Mouse (Mus musculus): Measurements from ENCODE around the gene Fam107b. TPM values are rescaled to one million over a fixed set of nuclear protein-coding genes. Genes with fewer than 3 reads are reported as not detected.

Gene Fam107b
- total RNA-seq, 2 experiments from 2014 or later, result 1.3 to 4.3 TPM

DNA sequence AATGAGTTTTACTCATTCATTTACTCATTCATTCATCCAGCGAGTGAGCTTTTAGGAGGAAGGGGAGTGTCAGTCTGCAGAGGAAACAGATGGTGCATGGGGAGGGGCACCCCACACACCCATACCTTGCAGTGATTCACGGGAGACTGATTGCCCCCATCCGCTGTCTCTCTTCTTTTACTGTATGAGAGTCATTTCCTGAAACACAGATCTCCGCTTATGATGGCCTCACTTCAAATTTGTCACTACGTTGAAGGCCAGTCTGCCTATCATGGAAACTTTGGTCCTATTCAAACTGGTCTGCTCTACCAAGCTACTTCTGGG is 230.2 kb downstream of the Fam107b start:
- Histone ChIP-seq H3K27ac (no peak overlapping the region), H3K4me3 (no peak overlapping the region)
- intact Hi-C loops (cut with DNase I), result loop anchor here (5.0 kb wide), 1 partner anchor 253 kb away; no protein-coding TSS in a partner anchor
- no peak for TF ChIP-seq CTCF (IDR thresholded peaks at IDR 0.05)
- DNase-seq, result no peak

DNA sequence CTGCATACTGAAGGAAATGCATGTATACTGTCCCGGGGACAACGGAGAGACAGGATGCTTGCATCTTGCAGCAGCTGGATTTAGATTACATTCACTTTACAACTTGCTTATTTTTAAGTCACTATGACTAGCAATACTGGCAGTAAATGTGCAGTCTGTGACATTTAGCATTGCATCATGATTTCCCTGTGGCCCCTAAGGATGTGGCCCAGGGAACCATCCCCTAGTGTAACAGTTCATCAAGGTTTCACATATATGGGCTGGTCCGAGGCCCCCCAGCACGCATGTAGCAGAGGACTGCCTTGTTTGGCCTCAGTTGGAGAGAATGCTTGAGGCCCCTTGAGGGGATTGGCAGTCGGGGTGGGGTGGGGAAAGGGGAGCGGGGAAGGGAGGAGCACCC is 235.5 kb downstream of the Fam107b start:
- intact Hi-C loops (cut with DNase I), result no loop called here
- no peak for TF ChIP-seq CTCF (IDR thresholded peaks at IDR 0.05)
- no peak for DNase-seq
- Histone ChIP-seq H3K27ac (no peak overlapping the region), H3K4me3 (no peak overlapping the region)

DNA sequence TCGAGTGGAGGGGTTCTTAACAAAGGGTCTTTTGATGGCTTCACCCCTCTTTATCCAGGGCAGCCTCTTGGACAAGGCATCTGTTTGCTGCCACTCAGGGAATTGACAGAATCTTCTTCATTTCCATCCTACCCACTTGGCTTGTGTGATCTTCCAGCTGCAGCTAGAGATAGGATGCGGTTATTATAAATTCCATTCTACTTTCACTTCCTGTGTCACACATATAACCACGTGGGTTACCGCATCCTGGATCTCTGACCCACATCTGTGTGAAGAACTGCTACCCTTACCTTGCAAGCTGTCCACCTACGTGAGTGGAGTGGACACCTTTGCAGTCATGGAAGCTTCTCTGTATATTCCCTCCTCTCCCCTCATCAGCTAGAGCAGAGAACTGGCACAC is 240.0 kb downstream of the Fam107b start:
- Histone ChIP-seq H3K4me3 (no peak overlapping the region), H3K27ac (no peak overlapping the region)
- DNase-seq, result no peak
- intact Hi-C loops (cut with DNase I), result loop anchor here (10.0 kb wide), 1 partner anchor 1054 kb away; no protein-coding TSS in a partner anchor
- no peak for TF ChIP-seq CTCF (IDR thresholded peaks at IDR 0.05)

- intact Hi-C loops (cut with DNase I), result loop anchor here (10.0 kb wide), 1 partner anchor 1049 kb away; no protein-coding TSS in a partner anchor
- Histone ChIP-seq H3K27ac (peak overlapping the region; percentile 58), H3K4me3 (no peak overlapping the region)
- peak; percentile 76 for DNase-seq
- peak; percentile 65 for TF ChIP-seq CTCF (IDR thresholded peaks at IDR 0.05)
Measured at GRCm38 (mm10) chr2:3816142-3816609, 245.9 kb downstream of the Fam107b start.

GRCm38 (mm10) chr2:3817626-3818025 is 247.3 kb downstream of the Fam107b start:
- no peak for TF ChIP-seq CTCF (IDR thresholded peaks at IDR 0.05)
- Histone ChIP-seq H3K27ac (no peak overlapping the region), H3K4me3 (no peak overlapping the region)
- DNase-seq, result no peak
- intact Hi-C loops (cut with DNase I), result loop anchor here (10.0 kb wide), 1 partner anchor 1047 kb away; no protein-coding TSS in a partner anchor

DNA sequence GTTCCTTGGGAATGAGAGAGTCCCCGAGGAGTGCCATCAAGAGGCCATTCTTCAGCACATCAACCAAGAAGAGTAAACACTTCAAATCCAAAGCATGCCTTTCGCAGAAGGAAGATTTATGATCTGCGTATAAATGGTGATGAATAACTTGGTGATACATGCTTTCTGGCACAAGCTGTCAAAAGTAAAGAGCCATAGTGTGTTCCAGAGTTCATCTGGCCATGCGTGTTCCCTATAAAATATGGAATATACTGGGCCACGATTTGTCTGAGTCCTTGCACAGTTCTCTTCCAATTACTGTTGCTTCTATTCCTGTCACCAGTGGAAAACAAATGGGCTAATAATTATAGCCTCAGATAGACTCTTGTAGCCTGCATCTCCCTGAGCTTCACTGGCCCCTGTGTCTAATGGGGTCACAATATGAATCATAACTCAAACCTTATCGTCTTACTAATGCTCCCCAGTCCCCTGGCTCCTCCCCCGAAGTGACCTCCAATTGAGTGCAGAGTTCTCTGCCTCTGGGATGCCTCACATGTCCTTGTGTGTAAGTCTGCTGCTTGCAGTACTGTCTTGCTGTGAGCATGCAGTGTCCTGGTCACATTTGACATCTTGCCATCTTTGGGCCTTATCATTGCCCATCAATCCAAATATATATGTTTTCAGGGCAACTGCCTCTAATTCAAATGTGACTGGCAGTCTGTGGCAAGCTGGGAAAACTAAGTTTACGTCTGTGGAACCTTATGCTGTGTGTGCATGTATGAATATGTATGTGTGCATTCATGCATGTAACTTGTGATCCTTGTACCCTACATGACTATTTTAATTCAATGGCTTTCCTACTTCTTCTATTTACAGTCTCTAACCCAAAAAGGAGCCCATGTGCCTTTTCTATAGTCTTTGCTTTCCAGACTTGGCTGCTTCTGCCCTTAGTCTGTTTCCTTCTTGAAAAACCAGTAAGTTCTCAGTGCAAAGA is 252.5 kb downstream of the Fam107b start:
- no peak for DNase-seq
- intact Hi-C loops (cut with DNase I), result no loop called here
- no peak for TF ChIP-seq CTCF (IDR thresholded peaks at IDR 0.05)
- H3K4me3 ChIP-seq, result no peak overlapping the region
- H3K27ac ChIP-seq, result no peak overlapping the region

Other genes with a start within 250 kb of the Fam107b start
- 1 to 10 TPM; 6.8 to 7.3 TPM for gene Rpp38, start 237.8 kb upstream of the Fam107b start, total RNA-seq (2021)
- under 1 TPM in 1 of 2 experiments, not detected in 1; 0.64 TPM for gene Acbd7, start 234.3 kb upstream of the Fam107b start, total RNA-seq (2021)
- gene Olah, start 173.3 kb upstream of the Fam107b start, total RNA-seq (2021), result not detected
- gene Meig1, start 147.8 kb upstream of the Fam107b start, total RNA-seq (2021), result not detected
- 1 to 10 TPM; 2.3 to 3.5 TPM for gene Dclre1c, start 146.4 kb upstream of the Fam107b start, total RNA-seq (2021)
- gene Suv39h2, start 95.5 kb upstream of the Fam107b start, total RNA-seq (2021), result 1 to 10 TPM in 1 of 2 experiments, under 1 TPM in 1; 0.71 to 1.3 TPM
- under 1 TPM; 0.70 to 0.89 TPM for gene Gm45902, start 57.7 kb upstream of the Fam107b start, total RNA-seq (2021)
- 10 to 100 TPM in 1 of 2 experiments, 1 to 10 TPM in 1; 9.4 to 12.0 TPM for gene Hspa14, start 57.7 kb upstream of the Fam107b start, total RNA-seq (2021)
- 10 to 100 TPM; 41.3 to 46.6 TPM for gene Cdnf, start 57.5 kb upstream of the Fam107b start, total RNA-seq (2021)